Mouse (Mus musculus): ENCODE results near the gene 4930550L24Rik. TPM values are rescaled to one million over a fixed set of nuclear protein-coding genes. Genes with fewer than 3 reads are reported as not detected.

Gene 4930550L24Rik
- 0.03 TPM in 2 replicates for polyA plus RNA-seq (2012; rRNA removed)

DNA sequence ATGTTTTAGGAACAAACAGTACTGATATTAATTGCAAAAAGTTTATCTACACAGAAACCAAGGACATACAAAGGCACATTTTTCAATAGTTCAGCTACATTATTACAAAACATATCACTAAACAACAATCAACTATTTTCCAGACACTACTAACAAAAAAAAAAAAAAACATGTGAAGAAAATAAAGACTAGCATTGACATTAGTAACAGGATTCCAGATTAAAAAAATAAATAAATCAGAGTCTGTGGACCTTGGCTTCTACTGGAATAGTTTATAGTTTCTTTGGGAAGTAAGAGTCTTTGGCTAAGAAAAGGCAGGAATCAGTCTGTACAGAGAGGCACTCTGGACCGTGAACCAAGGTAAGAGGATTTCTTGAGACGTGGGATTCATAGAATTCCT is at the start of gene 4930550L24Rik:
4930550L24Rik (plus strand) TSS at position 301 of the 400 bp plus-strand sequence.

Data from liver, embryonic 14 days (tissue).